Mouse (Mus musculus) forebrain, embryonic 11.5 days (tissue): ENCODE measurements around the gene Frmd6. TPM values are rescaled to one million over a fixed set of nuclear protein-coding genes. Genes with fewer than 3 reads are reported as not detected.
A peak's percentile ranks its signal among the peaks of the same experiment; 100 is the strongest.

Experiments
- ATAC-seq: fragments of 200-750 bp; cut with Nextera tagmentation; replicated peaks from 2 replicates; pipeline ENCODE4 v1.8.0; 2017; ENCODE audit warnings: moderate TSS enrichment; ENCODE audit not compliant: low FRiP score
- DNase-seq: peaks from one replicate; pipeline ENCODE4 v3.0.0-alpha.2; 2017; ENCODE audit warnings: low spot score
- H3K27ac ChIP-seq: fragments of 300-500 bp; sonication (generic); 2 replicates; pipeline ENCODE4 v1.5.1; 2014; ENCODE audit warnings: low read depth, low read length
- H3K27me3 ChIP-seq: fragments of 300-500 bp; sonication (generic); 2 replicates; pipeline ENCODE4 v1.6.1; 2014; ENCODE audit warnings: mild to moderate bottlenecking, low read length, mixed read lengths; ENCODE audit not compliant: control insufficient read depth, insufficient read depth
- H3K36me3 ChIP-seq: fragments of 300-500 bp; sonication (generic); 2 replicates; pipeline ENCODE4 v1.6.1; 2014; ENCODE audit warnings: mild to moderate bottlenecking, low read length, moderate library complexity, mixed read lengths; ENCODE audit not compliant: control insufficient read depth, insufficient read depth
- H3K4me1 ChIP-seq: fragments of 300-500 bp; sonication (generic); replicated peaks from 2 replicates; pipeline ENCODE4 v1.6.1; 2014; ENCODE audit warnings: low read length, mixed read lengths; ENCODE audit not compliant: control insufficient read depth, insufficient read depth
- H3K4me2 ChIP-seq: fragments of 300-500 bp; sonication (generic); 2 replicates; pipeline ENCODE4 v1.6.1; 2014; ENCODE audit warnings: low read depth, mild to moderate bottlenecking, low read length, moderate library complexity, mixed read lengths; ENCODE audit not compliant: severe bottlenecking
- H3K4me3 ChIP-seq: fragments of 300-500 bp; sonication (generic); 2 replicates; pipeline ENCODE4 v1.5.1; 2014; ENCODE audit warnings: low read depth, low read length
- H3K9ac ChIP-seq: fragments of 300-500 bp; sonication (generic); 2 replicates; pipeline ENCODE4 v1.6.1; 2014; ENCODE audit warnings: low read length
- H3K9me3 ChIP-seq: fragments of 300-500 bp; sonication (generic); 2 replicates; pipeline ENCODE4 v1.6.1; 2016; ENCODE audit warnings: low read length, mixed read lengths; ENCODE audit not compliant: control insufficient read depth
- WGBS: fragments of 180-500 bp; shearing (Covaris S2); extraction: QIAGEN DNeasy Blood & Tissue Kit; methylation state at CpG from one replicate; pipeline ENCODE4 v1.1.7; 2014; 5-methylcytosine and 5-hydroxymethylcytosine counted together
- polyA plus RNA-seq: library from polyadenylated mRNA; unstranded; fragments of >200 nt; fragmentation: Nextera tagmentation; extraction: Ambion mirVana; gene quantifications from 2 replicates; pipeline ENCODE4 v1.2.1, GENCODE M21; 2014

The Frmd6 gene
- polyA plus RNA-seq, 1 experiment from 2014 or later = 22.7 TPM

- no peak overlapping the region for H3K9ac ChIP-seq
- ATAC-seq = no peak
- no peak for DNase-seq
- no peaks in the 10 kb centered on the region for H3K27me3 ChIP-seq
- H3K36me3 ChIP-seq = no peaks in the 10 kb centered on the region
- 15% methylated on average over 3 of the region's 3 CpGs for WGBS
- no peak overlapping the region for H3K4me3 ChIP-seq
- H3K9me3 ChIP-seq = no peaks in the 10 kb centered on the region
- H3K4me1 ChIP-seq = no peaks in the 10 kb centered on the region
- H3K4me2 ChIP-seq = no peak overlapping the region
- no peak overlapping the region for H3K27ac ChIP-seq
Measured at GRCm38 (mm10) chr12:70812822-70813465, 12.4 kb upstream of the Frmd6 start.

- WGBS = 81% methylated on average over 2 of the region's 2 CpGs
- no peak for ATAC-seq
- DNase-seq = no peak
- no peak overlapping the region for H3K27ac ChIP-seq
- no peaks in the 10 kb centered on the region for H3K36me3 ChIP-seq
- no peak overlapping the region for H3K9ac ChIP-seq
- no peak overlapping the region for H3K4me3 ChIP-seq
- H3K27me3 ChIP-seq = no peaks in the 10 kb centered on the region
- no peak overlapping the region for H3K4me2 ChIP-seq
- H3K4me1 ChIP-seq = no peaks in the 10 kb centered on the region
- H3K9me3 ChIP-seq = no peaks in the 10 kb centered on the region
Measured at GRCm38 (mm10) chr12:70816731-70817130, 8.6 kb upstream of the Frmd6 start.

- Histone ChIP-seq H3K4me2 (peak overlapping the region; percentile 75; the same call in 1 of the 2 replicates), H3K4me3 (no peak overlapping the region), H3K9ac (no peak overlapping the region), H3K27ac (no peak overlapping the region), H3K36me3 (no peaks in the 10 kb centered on the region), H3K9me3 (no peaks in the 10 kb centered on the region), H3K4me1 (peaks cover 7% of the 10 kb centered on the region), H3K27me3 (no peaks in the 10 kb centered on the region)
- ATAC-seq (no peak), DNase-seq (no peak)
- WGBS = 57% methylated on average over 7 of the region's 7 CpGs
Measured at GRCm38 (mm10) chr12:70824017-70824416, 1.3 kb upstream of the Frmd6 start.

GRCm38 (mm10) chr12:70825651-70826317 lies 470 bp downstream of the Frmd6 start:
- peak; percentile 84 for DNase-seq
- H3K9ac ChIP-seq = peak overlapping the region; percentile 82
- peak overlapping the region; percentile 75 for H3K4me2 ChIP-seq
- no peaks in the 10 kb centered on the region for H3K36me3 ChIP-seq
- under 1% methylated on average over 55 of the region's 55 CpGs for WGBS
- H3K27ac ChIP-seq = peak overlapping the region; percentile 92
- peak overlapping the region; percentile 71 for H3K4me3 ChIP-seq
- peak; percentile 67 for ATAC-seq
- H3K9me3 ChIP-seq = no peaks in the 10 kb centered on the region
- peaks cover 9% of the 10 kb centered on the region for H3K4me1 ChIP-seq
- no peaks in the 10 kb centered on the region for H3K27me3 ChIP-seq

GRCm38 (mm10) chr12:70826318-70827072 lies 1.2 kb downstream of the Frmd6 start:
- ATAC-seq (no peak), DNase-seq (no peak)
- 2% methylated on average over 19 of the region's 19 CpGs for WGBS
- no peaks in the 10 kb centered on the region for H3K9me3 ChIP-seq
- H3K36me3 ChIP-seq = no peaks in the 10 kb centered on the region
- H3K4me1 ChIP-seq = peaks cover 9% of the 10 kb centered on the region
- H3K4me2 ChIP-seq = peak overlapping the region; percentile 75
- peak overlapping the region; percentile 82 for H3K9ac ChIP-seq
- no peak overlapping the region for H3K27ac ChIP-seq
- peak overlapping the region; percentile 71 for H3K4me3 ChIP-seq
- no peaks in the 10 kb centered on the region for H3K27me3 ChIP-seq

GRCm38 (mm10) chr12:70827187-70827900 lies 2.0 kb downstream of the Frmd6 start:
- Histone ChIP-seq H3K9me3 (no peaks in the 10 kb centered on the region), H3K4me3 (peak overlapping the region; percentile 71), H3K4me1 (peaks cover 9% of the 10 kb centered on the region), H3K4me2 (peak overlapping the region; percentile 75), H3K27ac (no peak overlapping the region), H3K27me3 (no peaks in the 10 kb centered on the region), H3K36me3 (no peaks in the 10 kb centered on the region), H3K9ac (0 out of 2 replicates have a peak overlapping the region, but pooled peaks have one; percentile 20)
- no peak for ATAC-seq
- WGBS = 17% methylated on average over 9 of the region's 9 CpGs
- no peak for DNase-seq

- 63% methylated on average over 4 of the region's 4 CpGs for WGBS
- Histone ChIP-seq H3K4me2 (no peak overlapping the region), H3K4me3 (no peak overlapping the region), H3K27ac (no peak overlapping the region), H3K27me3 (no peaks in the 10 kb centered on the region), H3K9ac (no peak overlapping the region), H3K4me1 (peaks cover 9% of the 10 kb centered on the region), H3K9me3 (no peaks in the 10 kb centered on the region), H3K36me3 (no peaks in the 10 kb centered on the region)
- ATAC-seq (no peak), DNase-seq (no peak)
Measured at GRCm38 (mm10) chr12:70827901-70828271, 2.6 kb downstream of the Frmd6 start.

GRCm38 (mm10) chr12:70830982-70831566 lies 5.8 kb downstream of the Frmd6 start:
- H3K4me3 ChIP-seq = no peak overlapping the region
- no peaks in the 10 kb centered on the region for H3K27me3 ChIP-seq
- DNase-seq = no peak
- peaks cover 9% of the 10 kb centered on the region for H3K4me1 ChIP-seq
- no peak overlapping the region for H3K9ac ChIP-seq
- no peaks in the 10 kb centered on the region for H3K9me3 ChIP-seq
- ATAC-seq = no peak
- H3K36me3 ChIP-seq = no peaks in the 10 kb centered on the region
- H3K4me2 ChIP-seq = no peak overlapping the region
- no peak overlapping the region for H3K27ac ChIP-seq
- 84% methylated on average over 9 of the region's 9 CpGs for WGBS
